In genomic region chr5:105626355-105626754, GRCm38 (mm10) we compare ENCODE assay signal across 10 mouse cellular contexts.
DNase-seq lines count a peak whose midpoint lies in the region; ATAC-seq and TF ChIP-seq lines count a peak whose summit lies in the region.
"Had no signal": no experiment of that assay in that cellular context is flagged by ENCODE, and none has a peak within 500 bp of the region (broad histone marks: within the 10 kb centered on the region; RNA-seq: fewer than 3 reads in every experiment).

No protein-coding gene starts in this region.

- no peak overlapping the region for H3K9ac ChIP-seq in intestine, embryonic 14.5 days (ENCODE audit: low read length)
- H3K9ac ChIP-seq in intestine, postnatal 0 days (ENCODE audit: low read depth, low read length) = no peak overlapping the region
- no peak overlapping the region for H3K9ac ChIP-seq in heart, postnatal 0 days (replicated peaks; ENCODE audit: low read depth, low read length)

- WGBS in intestine, embryonic 14.5 days = 54% methylated on average over 3 of the region's 3 CpGs
- WGBS in intestine, postnatal 0 days = 59% methylated on average over 3 of the region's 3 CpGs
- WGBS in spleen, adult 2 months = 23% methylated on average over 3 of the region's 3 CpGs
- 52% methylated on average over 3 of the region's 3 CpGs for WGBS in heart, postnatal 0 days

- no peak overlapping the region for H3K4me2 ChIP-seq in intestine, embryonic 14.5 days (ENCODE audit: low read length)
- H3K4me2 ChIP-seq in intestine, postnatal 0 days (replicated peaks; ENCODE audit: low read depth) = no peak overlapping the region
- no peak overlapping the region for H3K4me2 ChIP-seq in heart, postnatal 0 days (ENCODE audit: low read depth, low read length)

- no peak for TF ChIP-seq POLR2A in spleen, adult 2 months (IDR thresholded peaks at IDR 0.05; ENCODE audit: low read depth, low read length)

- no peaks in the 10 kb centered on the region for H3K36me3 ChIP-seq in intestine, embryonic 14.5 days (ENCODE audit: control insufficient read depth, insufficient read depth, low read length)
- H3K36me3 ChIP-seq in intestine, postnatal 0 days (ENCODE audit: control insufficient read depth, insufficient read depth) = no peaks in the 10 kb centered on the region
- H3K36me3 ChIP-seq in spleen, adult 2 months (ENCODE audit: control insufficient read depth, insufficient read depth, low read length) = no peaks in the 10 kb centered on the region
- H3K36me3 ChIP-seq in heart, postnatal 0 days (replicated peaks; ENCODE audit: control insufficient read depth, insufficient read depth, low read length) = no peaks in the 10 kb centered on the region

- ATAC-seq in intestine, embryonic 14.5 days (replicated peaks; ENCODE audit: low FRiP score, low TSS enrichment, low read depth) = no peak
- ATAC-seq in intestine, postnatal 0 days = no peak
- no peak for ATAC-seq in heart, postnatal 0 days (ENCODE audit: insufficient read depth, low read depth)

- peaks cover 7% of the 10 kb centered on the region; the same call in 1 of the 2 replicates for H3K4me1 ChIP-seq in intestine, embryonic 14.5 days (replicated peaks; ENCODE audit: control insufficient read depth, insufficient read depth, low read length)
- H3K4me1 ChIP-seq in intestine, postnatal 0 days (replicated peaks; ENCODE audit: control insufficient read depth, insufficient read depth, low read length) = no peaks in the 10 kb centered on the region
- peaks cover 11% of the 10 kb centered on the region; the same call in 1 of the 2 replicates for H3K4me1 ChIP-seq in spleen, adult 2 months (ENCODE audit: control insufficient read depth, insufficient read depth, insufficient read length)
- H3K4me1 ChIP-seq in heart, postnatal 0 days (ENCODE audit: control insufficient read depth, insufficient read depth) = 0 out of 2 replicates have a peak, but pooled peaks cover 12% of the 10 kb centered on the region

- DNase-seq in intestine, embryonic 14.5 days (ENCODE audit: low spot score) = no peak
- DNase-seq in spleen, adult 2 months (ENCODE audit: low read depth in 1 of 2, low spot score in 2 of 2) = no peak
- no peak for DNase-seq in spleen, adult 18-20 months
- DNase-seq in heart, postnatal 0 days (ENCODE audit: low spot score) = no peak
- no peak for DNase-seq in testis, postnatal 10 days (ENCODE audit: low spot score)
- DNase-seq in gastrocnemius, adult 18-20 months (ENCODE audit: low spot score) = no peak
- DNase-seq: cerebellum, adult 11 months; gastrocnemius, postnatal 10 days; thymus, postnatal 25 days had no signal

- no peak for TF ChIP-seq EP300 in heart, postnatal 0 days (IDR thresholded peaks at IDR 0.05; ENCODE audit: low read depth)

- no peak overlapping the region for H3K4me3 ChIP-seq in intestine, embryonic 14.5 days (ENCODE audit: low read depth, low read length)
- no peak overlapping the region for H3K4me3 ChIP-seq in intestine, postnatal 0 days (ENCODE audit: low read depth, low read length)
- no peak overlapping the region for H3K4me3 ChIP-seq in spleen, adult 2 months (ENCODE audit: extremely low read depth, insufficient read depth, insufficient read length)
- no peak overlapping the region for H3K4me3 ChIP-seq in heart, postnatal 0 days (ENCODE audit: low read depth, low read length)

- peak overlapping the region; percentile 33 for H3K27ac ChIP-seq in intestine, embryonic 14.5 days (ENCODE audit: low read depth)
- H3K27ac ChIP-seq in intestine, postnatal 0 days (ENCODE audit: low read depth, low read length) = no peak overlapping the region
- peak overlapping the region; percentile 30; the same call in 1 of the 2 replicates for H3K27ac ChIP-seq in spleen, adult 2 months (ENCODE audit: insufficient read depth, low read length)
- peak overlapping the region; percentile 67 for H3K27ac ChIP-seq in heart, postnatal 0 days (ENCODE audit: low read depth)

- no peaks in the 10 kb centered on the region for H3K9me3 ChIP-seq in intestine, embryonic 14.5 days (ENCODE audit: control insufficient read depth, low read length)
- H3K9me3 ChIP-seq in intestine, postnatal 0 days (ENCODE audit: control insufficient read depth) = no peaks in the 10 kb centered on the region
- H3K9me3 ChIP-seq in heart, postnatal 0 days (replicated peaks; ENCODE audit: control insufficient read depth, low read length) = no peaks in the 10 kb centered on the region

- TF ChIP-seq CTCF in intestine, postnatal 0 days (IDR thresholded peaks at IDR 0.05; ENCODE audit: low read depth) = no peak
- no peak for TF ChIP-seq CTCF in spleen, adult 2 months (IDR thresholded peaks at IDR 0.05; ENCODE audit: extremely low read depth, insufficient read depth, insufficient read length, insufficient replicate concordance)
- no peak for TF ChIP-seq CTCF in heart, postnatal 0 days (IDR thresholded peaks at IDR 0.05; ENCODE audit: low read depth)

- H3K27me3 ChIP-seq in intestine, embryonic 14.5 days (replicated peaks; ENCODE audit: control insufficient read depth, insufficient read depth, low read length) = no peaks in the 10 kb centered on the region
- no peaks in the 10 kb centered on the region for H3K27me3 ChIP-seq in intestine, postnatal 0 days (replicated peaks; ENCODE audit: control insufficient read depth, insufficient read depth, low read length)
- no peaks in the 10 kb centered on the region for H3K27me3 ChIP-seq in spleen, adult 2 months (ENCODE audit: control insufficient read depth, insufficient read depth, low read length)
- no peaks in the 10 kb centered on the region for H3K27me3 ChIP-seq in heart, postnatal 0 days (ENCODE audit: control insufficient read depth, insufficient read depth, low read length)
